Mouse (Mus musculus) hindbrain, embryonic 16.5 days (tissue): ENCODE measurements around the gene Dpm3. TPM values are rescaled to one million over a fixed set of nuclear protein-coding genes. Genes with fewer than 3 reads are reported as not detected.

Experiments
- ATAC-seq: fragments of 200-750 bp; cut with Nextera tagmentation; 2 replicates; pipeline ENCODE4 v1.8.0; 2017; ENCODE audit warnings: moderate TSS enrichment, moderate library complexity
- H3K27ac ChIP-seq: fragments of 300-500 bp; sonication (generic); 2 replicates; pipeline ENCODE4 v1.5.1; 2014; ENCODE audit warnings: low read depth, mild to moderate bottlenecking, control low read depth, low read length, moderate library complexity
- H3K27me3 ChIP-seq: fragments of 300-500 bp; sonication (generic); replicated peaks from 2 replicates; pipeline ENCODE4 v1.6.1; 2014; ENCODE audit warnings: low read length; ENCODE audit not compliant: control insufficient read depth, insufficient read depth
- H3K36me3 ChIP-seq: fragments of 300-500 bp; sonication (generic); 2 replicates; pipeline ENCODE4 v1.6.1; 2014; ENCODE audit warnings: mild to moderate bottlenecking, low read length, moderate library complexity, mixed read lengths; ENCODE audit not compliant: control insufficient read depth, insufficient read depth
- H3K4me1 ChIP-seq: fragments of 300-500 bp; sonication (generic); 2 replicates; pipeline ENCODE4 v1.6.1; 2014; ENCODE audit warnings: low read depth, low read length; ENCODE audit not compliant: control insufficient read depth, insufficient read depth
- H3K4me2 ChIP-seq: fragments of 300-500 bp; sonication (generic); 2 replicates; pipeline ENCODE4 v1.6.1; 2014; ENCODE audit warnings: mild to moderate bottlenecking, low read length, control low read depth, moderate library complexity
- H3K4me3 ChIP-seq: fragments of 300-500 bp; sonication (generic); 2 replicates; pipeline ENCODE4 v1.5.1; 2014; ENCODE audit warnings: mild to moderate bottlenecking, low read length, control low read depth, moderate library complexity
- H3K9ac ChIP-seq: fragments of 300-500 bp; sonication (generic); 2 replicates; pipeline ENCODE4 v1.6.1; 2014; ENCODE audit warnings: low read depth, mild to moderate bottlenecking, control low read depth, low read length, moderate library complexity
- H3K9me3 ChIP-seq: fragments of 300-500 bp; sonication (generic); 2 replicates; pipeline ENCODE4 v1.6.1; 2014; ENCODE audit warnings: mild to moderate bottlenecking, low read length, moderate library complexity; ENCODE audit not compliant: control insufficient read depth
- WGBS: fragments of 180-500 bp; shearing (Covaris S2); extraction: QIAGEN DNeasy Blood & Tissue Kit; methylation state at CpG from one replicate; pipeline ENCODE4 v1.1.7; 2014; 5-methylcytosine and 5-hydroxymethylcytosine counted together
- polyA plus RNA-seq: library from polyadenylated mRNA; unstranded; fragments of >200 nt; fragmentation: Nextera tagmentation; extraction: Ambion mirVana; gene quantifications from 2 replicates; pipeline ENCODE4 v1.2.1, GENCODE M21; 2015

Gene Dpm3
- polyA plus RNA-seq, 1 experiment from 2014 or later = 79.8 TPM

DNA sequence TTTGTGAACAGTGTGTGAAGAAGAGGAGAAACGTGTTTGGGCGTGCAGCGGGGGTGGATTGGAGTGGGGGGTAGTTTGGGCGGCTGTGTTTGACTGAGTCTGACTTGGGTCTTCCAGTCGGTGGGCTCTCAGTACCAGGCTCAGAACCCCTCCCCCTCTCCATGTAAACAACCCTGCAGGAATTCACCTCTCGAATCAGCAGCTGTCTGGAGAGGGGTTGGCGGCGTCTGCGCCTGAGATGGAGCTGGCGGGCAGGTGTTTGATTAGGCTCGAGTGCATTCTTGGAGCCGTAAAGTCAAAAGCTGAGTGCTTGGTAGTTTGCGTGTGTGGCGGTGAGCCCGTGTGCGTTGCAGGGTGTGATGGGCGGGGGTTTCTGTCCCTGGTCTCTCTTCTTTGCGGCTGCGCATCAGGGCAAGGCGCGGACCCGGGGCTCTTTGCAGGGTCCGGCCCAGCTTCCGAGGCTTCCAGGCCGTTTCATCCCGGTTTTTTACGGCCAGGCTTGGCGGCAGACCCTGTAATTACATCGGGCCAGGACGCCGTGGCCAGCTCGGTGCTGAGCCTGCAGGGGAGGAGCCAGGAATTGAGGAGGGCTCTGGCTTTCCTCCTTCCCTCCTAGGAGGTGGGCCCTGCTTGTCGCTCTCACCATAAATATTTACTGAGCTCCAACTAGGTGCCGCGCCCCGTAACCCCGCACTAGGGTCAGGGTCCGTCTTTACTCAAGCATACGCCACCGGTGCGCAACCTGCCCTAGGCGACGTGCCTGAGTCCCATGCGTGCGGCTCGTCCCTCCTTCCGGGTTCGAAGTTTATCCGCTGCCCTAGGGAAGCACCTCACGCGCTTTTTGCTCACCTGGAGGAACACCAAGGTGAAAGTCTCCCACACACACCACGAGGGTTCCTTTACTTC is 21.7 kb downstream of the Dpm3 start, which contains the start of gene Efna1:
Efna1 (minus strand) TSS at position 537 of the 906 bp plus-strand sequence.
- Histone ChIP-seq H3K9ac (peak within 1 kb of the TSS; percentile 73), H3K27ac (no peak within 1 kb of the TSS; the same call in 1 of the 2 replicates), H3K4me2 (peak within 1 kb of the TSS; percentile 98), H3K4me3 (peak within 1 kb of the TSS; percentile 53), H3K27me3 (no peaks in the 10 kb centered on the region), H3K4me1 (peaks cover 28% of the 10 kb centered on the region), H3K9me3 (no peaks in the 10 kb centered on the region), H3K36me3 (no peaks in the 10 kb centered on the region)
- peak; percentile 45 for ATAC-seq
- under 1% methylated on average over 52 of the region's 52 CpGs for WGBS

DNA sequence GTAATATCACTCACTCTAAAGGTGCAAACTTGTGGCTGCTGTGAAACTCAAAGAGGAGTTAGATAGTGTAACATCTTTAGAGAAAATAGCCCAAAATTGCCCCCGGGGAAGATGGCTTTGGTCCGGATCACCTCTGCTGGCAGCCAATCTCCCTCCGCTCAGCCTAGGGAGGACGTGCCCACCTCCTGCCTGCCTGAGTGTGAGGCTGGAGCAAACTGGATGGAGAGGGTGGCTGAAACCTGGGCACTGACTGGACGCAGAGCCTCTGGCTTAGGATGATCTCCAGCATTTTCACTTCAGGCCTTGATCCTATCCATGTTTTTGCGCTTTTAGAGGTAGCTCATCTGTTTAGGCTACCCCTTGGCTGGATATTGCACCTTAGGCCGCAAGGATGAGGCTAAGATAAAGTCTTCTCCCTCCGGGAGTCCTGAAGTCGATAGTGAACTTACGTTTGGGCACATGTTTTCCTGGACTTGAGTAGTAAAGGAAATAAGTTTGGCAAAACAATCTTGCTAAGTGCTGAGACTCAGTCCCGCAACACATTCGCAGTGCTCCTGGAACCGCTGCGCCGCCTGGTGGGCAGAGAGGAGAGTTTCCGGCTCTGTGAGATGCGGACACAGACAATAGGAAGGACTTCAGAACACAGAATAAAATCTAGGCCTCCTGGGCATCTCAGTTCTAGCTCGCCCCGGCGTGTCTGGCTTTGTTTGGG is 22.6 kb downstream of the Dpm3 start:
- Histone ChIP-seq H3K27ac (no peak overlapping the region), H3K4me2 (peak overlapping the region; percentile 98), H3K36me3 (no peaks in the 10 kb centered on the region), H3K4me3 (peak overlapping the region; percentile 53; the same call in 1 of the 2 replicates), H3K4me1 (peaks cover 28% of the 10 kb centered on the region), H3K27me3 (no peaks in the 10 kb centered on the region), H3K9ac (no peak overlapping the region; the same call in 1 of the 2 replicates), H3K9me3 (no peaks in the 10 kb centered on the region)
- WGBS = 9% methylated on average over 20 of the region's 20 CpGs
- ATAC-seq = peak; percentile 35; the same call in 1 of the 2 replicates

DNA sequence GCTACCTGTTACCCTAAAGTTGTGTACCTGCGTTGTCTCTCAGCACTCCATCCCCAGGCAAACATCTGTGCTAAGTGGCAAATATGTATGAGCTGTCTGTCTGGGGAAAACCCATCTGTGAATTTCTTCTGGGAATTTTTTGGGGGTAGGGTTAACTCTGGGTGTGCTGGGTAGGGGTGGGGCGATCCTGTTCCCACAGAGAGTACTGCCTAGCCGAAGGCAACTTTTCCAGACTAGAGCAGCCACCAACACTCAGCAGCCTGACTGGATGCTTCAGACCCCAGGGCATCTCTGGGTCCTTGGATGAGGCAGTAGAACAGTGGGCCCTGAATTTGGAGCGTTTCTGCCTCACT is 23.1 kb downstream of the Dpm3 start:
- 0 out of 2 replicates have a peak, but pooled peaks have one; percentile 1 for ATAC-seq
- no peak overlapping the region for H3K4me3 ChIP-seq
- H3K9ac ChIP-seq = no peak overlapping the region; the same call in 1 of the 2 replicates
- no peak overlapping the region for H3K27ac ChIP-seq
- 18% methylated on average over 4 of the region's 4 CpGs for WGBS
- H3K4me2 ChIP-seq = no peak overlapping the region
- peaks cover 28% of the 10 kb centered on the region for H3K4me1 ChIP-seq
- H3K9me3 ChIP-seq = no peaks in the 10 kb centered on the region
- no peaks in the 10 kb centered on the region for H3K27me3 ChIP-seq
- H3K36me3 ChIP-seq = no peaks in the 10 kb centered on the region

DNA sequence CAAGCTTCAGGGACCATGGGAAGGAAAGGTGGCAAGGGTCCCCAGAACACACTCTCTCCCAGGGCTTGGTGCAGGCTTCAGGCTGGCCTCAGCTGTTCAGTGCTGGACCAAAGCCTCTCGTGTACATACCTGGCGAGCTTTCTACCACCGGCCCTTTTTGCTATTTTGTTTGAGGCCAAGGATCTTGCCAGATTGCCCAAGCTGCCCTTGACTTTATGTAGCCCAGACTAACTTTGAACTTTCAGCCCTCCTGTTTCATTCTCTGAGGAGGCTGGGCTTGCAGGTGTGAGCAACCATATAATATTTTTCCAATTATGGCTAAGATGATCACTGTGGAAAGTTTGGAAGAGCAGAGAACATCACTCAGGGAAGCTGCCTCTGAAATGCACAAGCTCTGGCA is 25.1 kb downstream of the Dpm3 start:
- no peaks in the 10 kb centered on the region for H3K9me3 ChIP-seq
- 90% methylated on average over 3 of the region's 3 CpGs for WGBS

DNA sequence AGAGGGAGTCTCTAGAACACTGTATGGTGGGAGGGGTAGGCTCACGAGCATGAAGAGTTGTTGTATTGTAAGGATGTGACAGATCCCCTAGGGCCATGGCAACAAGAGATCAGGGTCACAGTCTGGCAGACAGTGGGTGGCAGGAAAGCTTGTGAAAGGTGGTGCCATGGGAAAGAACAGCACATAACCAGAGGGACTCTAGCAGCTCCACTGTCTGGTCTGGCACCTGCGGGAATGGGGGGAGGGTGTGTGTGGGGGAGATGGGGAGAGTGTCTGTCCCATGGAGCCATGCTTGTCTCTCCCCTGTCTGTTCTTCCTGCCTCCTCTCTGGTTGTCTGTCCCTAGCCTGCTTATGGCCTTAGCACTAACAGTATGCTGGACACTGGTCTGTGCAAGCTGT is 26.4 kb downstream of the Dpm3 start:
- Histone ChIP-seq H3K9me3 (no peaks in the 10 kb centered on the region), H3K27me3 (no peaks in the 10 kb centered on the region), H3K4me3 (no peak overlapping the region), H3K4me1 (peaks cover 10% of the 10 kb centered on the region), H3K36me3 (no peaks in the 10 kb centered on the region), H3K4me2 (no peak overlapping the region), H3K27ac (no peak overlapping the region), H3K9ac (no peak overlapping the region)
- WGBS = 19% methylated on average over 2 of the region's 2 CpGs
- no peak for ATAC-seq

More for the DNA sequence above, 25.1 kb downstream of the Dpm3 start:
- Histone ChIP-seq H3K27ac (no peak overlapping the region), H3K4me1 (peaks cover 22% of the 10 kb centered on the region), H3K9ac (no peak overlapping the region), H3K4me2 (no peak overlapping the region), H3K36me3 (no peaks in the 10 kb centered on the region), H3K4me3 (no peak overlapping the region), H3K27me3 (no peaks in the 10 kb centered on the region)
- ATAC-seq = no peak

DNA sequence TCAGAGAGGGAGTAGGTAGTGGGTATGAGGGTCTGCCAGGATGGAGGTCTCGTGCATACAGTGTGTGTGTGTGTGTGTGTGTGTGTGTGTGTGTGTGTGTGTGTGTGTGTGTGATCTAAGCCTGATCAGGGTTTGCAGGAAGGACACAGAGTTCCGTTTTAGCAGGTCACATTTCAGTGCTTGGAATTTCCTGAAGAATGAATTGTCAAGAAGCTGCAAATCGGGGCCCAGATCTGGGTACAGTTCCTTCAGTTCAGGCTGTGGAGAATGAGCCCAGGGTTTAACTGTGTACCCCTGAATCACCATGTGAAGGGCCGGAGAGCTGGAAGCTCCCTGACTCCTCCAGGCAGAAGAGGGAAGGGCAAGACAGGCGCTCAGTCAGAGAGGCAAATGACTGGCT is 28.1 kb downstream of the Dpm3 start:
- H3K4me2 ChIP-seq = no peak overlapping the region
- H3K27ac ChIP-seq = no peak overlapping the region
- H3K9me3 ChIP-seq = no peaks in the 10 kb centered on the region
- H3K36me3 ChIP-seq = no peaks in the 10 kb centered on the region
- H3K4me1 ChIP-seq = no peaks in the 10 kb centered on the region
- no peaks in the 10 kb centered on the region for H3K27me3 ChIP-seq
- ATAC-seq = no peak
- 67% methylated on average over 5 of the region's 5 CpGs for WGBS
- H3K4me3 ChIP-seq = no peak overlapping the region
- no peak overlapping the region for H3K9ac ChIP-seq

DNA sequence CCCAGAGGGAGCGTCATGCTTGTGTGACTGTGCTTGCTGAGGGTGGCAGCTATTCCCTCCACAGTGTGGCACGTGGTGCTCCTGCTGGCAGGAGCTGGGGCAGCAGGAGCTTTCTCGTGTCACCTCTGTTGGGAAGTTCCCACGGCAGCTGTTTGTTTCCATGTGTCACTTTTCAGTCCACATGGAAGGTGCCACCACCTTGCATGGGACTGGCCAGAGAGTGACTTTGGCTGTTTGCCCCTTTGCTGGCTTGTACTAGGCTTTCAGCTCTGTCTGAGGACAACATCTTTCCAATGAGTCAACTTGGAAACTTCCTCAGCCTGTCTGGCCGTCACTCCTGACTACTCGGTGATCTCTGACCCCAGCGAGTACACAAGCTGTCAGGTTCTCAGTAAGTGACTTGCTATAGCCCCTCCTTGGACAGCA is 29.4 kb downstream of the Dpm3 start:
- Histone ChIP-seq H3K27me3 (no peaks in the 10 kb centered on the region), H3K9ac (no peak overlapping the region), H3K36me3 (no peaks in the 10 kb centered on the region), H3K4me1 (no peaks in the 10 kb centered on the region), H3K4me3 (no peak overlapping the region), H3K27ac (no peak overlapping the region), H3K9me3 (no peaks in the 10 kb centered on the region), H3K4me2 (no peak overlapping the region)
- ATAC-seq = no peak
- 46% methylated on average over 7 of the region's 7 CpGs for WGBS

DNA sequence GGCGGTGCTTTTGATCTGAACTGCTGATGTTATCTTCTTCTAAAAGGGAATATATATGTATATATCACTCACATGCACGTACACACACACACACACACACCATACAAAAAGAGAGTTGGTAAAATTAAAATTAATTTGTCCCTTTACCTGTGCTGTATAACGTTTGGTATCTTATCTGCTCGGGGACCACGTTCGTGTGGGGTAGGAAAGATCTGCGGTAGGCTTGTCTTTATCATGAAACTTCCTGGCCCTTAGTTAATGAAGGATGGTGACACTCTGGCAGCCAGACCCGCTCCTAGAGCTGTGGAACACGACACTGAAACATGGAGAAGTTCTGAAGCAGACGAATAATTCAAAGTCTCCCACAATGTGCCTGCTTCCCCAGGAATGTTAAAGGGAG is 32.7 kb downstream of the Dpm3 start:
- no peak for ATAC-seq
- Histone ChIP-seq H3K27ac (no peak overlapping the region), H3K27me3 (no peaks in the 10 kb centered on the region), H3K9ac (no peak overlapping the region), H3K36me3 (no peaks in the 10 kb centered on the region), H3K9me3 (no peaks in the 10 kb centered on the region), H3K4me2 (no peak overlapping the region), H3K4me1 (no peaks in the 10 kb centered on the region), H3K4me3 (no peak overlapping the region)
- WGBS = 74% methylated on average over 10 of the region's 10 CpGs

DNA sequence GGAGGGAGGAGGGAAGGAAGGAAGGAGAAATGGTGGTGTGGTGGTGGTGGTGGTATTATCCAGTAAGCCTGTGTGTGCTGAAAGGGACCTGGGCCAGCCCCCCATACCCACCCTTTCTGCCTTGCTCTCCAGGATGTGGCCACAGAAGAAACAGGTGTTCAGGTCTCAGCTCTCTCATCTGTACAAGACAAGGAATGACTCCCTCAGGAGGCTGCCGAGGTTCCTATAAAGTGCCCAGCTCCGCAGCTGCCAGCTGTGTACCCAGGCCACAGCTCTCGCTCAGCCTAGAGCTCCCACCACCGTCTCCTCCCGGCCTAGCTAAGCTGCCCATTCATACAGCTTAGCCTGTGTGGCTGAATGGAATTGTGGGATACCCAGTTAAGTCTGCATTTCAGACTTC is 33.1 kb downstream of the Dpm3 start:
- Histone ChIP-seq H3K4me3 (no peak overlapping the region), H3K36me3 (no peaks in the 10 kb centered on the region), H3K4me2 (no peak overlapping the region), H3K9me3 (no peaks in the 10 kb centered on the region), H3K9ac (no peak overlapping the region), H3K27ac (no peak overlapping the region), H3K4me1 (no peaks in the 10 kb centered on the region), H3K27me3 (no peaks in the 10 kb centered on the region)
- ATAC-seq = no peak
- 65% methylated on average over 5 of the region's 5 CpGs for WGBS
